Mouse (Mus musculus): ENCODE measurements around the gene Chst12.
"Not testable (repeated sequence)": the region's sequence is repeated elsewhere in the genome, so short reads cannot be mapped to it uniquely, and the experiment has no call there.

Gene Chst12

DNA sequence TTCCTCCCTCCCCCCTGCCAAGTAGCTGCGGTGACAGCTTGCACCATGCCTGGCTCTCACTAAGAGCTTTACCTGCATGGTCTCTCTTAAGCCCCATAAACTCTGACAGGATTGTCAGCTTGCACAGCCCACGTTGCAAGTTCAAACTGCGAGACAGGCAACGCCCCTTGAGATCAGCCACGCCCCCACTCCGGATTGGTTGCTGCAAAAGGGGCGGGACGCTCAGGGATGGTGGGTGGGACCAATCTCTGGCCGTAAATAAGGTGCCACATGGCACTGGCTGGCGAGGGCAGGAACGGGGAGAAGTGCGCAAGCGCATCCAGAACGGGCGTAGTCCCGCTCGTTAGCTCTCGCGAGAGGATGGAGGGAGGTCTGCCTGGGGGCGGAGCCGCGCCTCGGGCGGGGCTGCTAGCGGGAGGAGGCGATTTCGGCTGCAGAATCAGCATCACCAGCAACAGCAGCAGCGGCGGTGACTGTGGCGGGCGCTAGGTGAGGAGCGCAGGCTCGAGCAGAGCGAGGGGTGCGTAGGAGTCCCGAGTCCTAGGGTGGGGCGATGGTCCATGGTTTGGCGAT is at the start of gene Chst12:
Gene Chst12 (plus strand): TSS at position 343 of the 573 bp plus-strand sequence.
- DNase-seq (ENCODE audit: low spot score in 2 of 2) = peak; percentile 98 to 99

DNA sequence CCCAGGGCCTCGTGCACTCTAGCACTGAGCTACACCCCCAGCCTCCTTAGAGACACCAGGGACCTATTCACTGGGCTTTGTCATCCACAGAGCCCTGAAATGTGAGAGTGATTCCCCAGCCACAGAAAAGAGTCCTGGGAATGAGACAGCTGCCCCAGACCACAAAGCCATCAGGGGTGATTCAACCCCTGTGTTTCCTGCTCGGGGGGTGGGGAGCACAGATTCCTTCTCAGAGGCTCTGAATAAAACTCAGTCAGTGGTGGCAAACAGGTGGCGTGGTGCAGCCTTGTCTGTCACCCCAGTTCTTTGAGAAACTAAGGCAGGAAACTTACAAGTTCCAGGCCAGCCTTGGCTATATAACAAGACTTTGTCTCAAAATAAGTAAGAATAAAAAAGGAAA is 43.9 kb upstream of the Chst12 start:
- DNase-seq (ENCODE audit: low spot score in 2 of 2) = no peak

DNA sequence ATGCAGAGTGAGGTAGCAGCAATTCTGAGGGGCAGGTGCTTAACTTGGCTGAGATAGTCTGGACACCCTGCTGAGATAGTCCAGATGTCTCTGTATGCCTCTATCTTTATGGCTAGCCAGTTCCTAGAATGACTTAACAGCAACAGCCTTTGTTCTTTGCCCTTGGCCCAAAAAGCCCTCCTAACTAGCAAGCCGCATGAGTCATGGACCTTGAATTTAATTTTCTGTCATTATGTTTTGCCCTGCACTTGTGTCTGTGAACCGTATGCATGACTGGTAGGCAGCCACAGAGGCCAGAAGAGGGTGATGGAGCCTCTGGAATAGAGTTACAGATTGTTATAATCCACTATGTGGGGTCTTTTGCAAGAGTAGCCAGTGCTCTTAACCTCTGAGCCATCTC is 42.2 kb upstream of the Chst12 start:
- not testable (repeated sequence) for DNase-seq (ENCODE audit: low spot score in 2 of 2)

DNA sequence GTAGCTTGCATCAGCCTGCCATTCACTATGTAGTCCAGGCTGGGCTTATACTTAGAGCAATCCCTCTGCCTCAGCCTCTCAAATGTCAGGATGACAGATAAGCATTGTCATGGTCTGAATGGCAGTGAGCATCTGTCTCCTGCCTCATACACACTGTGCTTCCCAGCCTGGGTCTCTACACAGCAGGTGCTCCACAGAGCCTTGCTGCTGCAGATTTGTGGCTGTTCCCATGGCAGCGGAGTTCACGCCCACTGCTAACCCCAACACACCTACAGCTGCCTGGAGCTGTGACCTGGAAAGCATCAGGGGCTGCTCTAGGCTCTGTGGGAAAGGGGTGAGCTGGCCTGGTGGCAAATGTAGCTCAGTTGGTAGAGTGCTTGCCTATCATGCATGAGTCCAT is 40.4 kb upstream of the Chst12 start:
- no peak for DNase-seq (ENCODE audit: low spot score in 2 of 2)

DNA sequence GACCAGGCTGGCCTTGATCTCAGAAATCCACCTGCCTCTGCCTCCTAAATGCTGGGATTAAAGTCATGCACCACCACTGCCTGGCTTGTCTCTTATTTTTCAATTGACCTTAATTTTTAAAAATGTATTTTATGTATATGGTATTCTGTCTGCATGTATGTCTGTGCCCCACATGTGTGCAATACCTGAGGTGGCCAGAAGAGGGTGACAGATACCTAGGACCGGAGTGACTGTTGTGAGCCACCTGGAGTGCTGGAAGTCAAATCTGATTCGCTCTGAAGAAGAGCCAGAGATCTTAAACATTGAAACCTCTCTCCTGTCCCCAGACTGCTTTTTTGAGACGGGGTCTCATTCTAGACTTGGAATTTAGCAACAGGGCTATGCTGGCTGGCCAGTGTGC is 33.0 kb upstream of the Chst12 start:
- DNase-seq (ENCODE audit: low spot score in 2 of 2) = no peak

DNA sequence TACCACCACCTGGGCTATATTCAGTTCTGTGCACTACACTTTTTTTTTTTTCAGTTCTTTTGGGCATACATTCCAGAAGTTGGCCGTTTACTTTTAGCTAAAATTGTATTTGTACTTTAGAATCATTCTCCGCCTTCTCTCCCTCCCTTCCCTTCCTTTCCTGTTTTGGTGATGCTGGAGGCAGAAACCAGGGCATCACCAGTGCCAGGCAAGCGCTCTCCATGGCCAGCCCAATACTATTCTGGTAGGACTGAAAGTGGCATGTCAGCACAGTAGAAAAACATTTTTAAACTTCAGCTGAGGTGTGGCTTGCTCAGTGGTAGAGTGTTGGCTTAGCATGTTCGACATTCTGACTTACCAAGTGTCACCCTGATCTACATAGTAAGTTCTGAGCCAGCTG is 23.9 kb upstream of the Chst12 start:
- DNase-seq (ENCODE audit: low spot score in 2 of 2) = no peak

DNA sequence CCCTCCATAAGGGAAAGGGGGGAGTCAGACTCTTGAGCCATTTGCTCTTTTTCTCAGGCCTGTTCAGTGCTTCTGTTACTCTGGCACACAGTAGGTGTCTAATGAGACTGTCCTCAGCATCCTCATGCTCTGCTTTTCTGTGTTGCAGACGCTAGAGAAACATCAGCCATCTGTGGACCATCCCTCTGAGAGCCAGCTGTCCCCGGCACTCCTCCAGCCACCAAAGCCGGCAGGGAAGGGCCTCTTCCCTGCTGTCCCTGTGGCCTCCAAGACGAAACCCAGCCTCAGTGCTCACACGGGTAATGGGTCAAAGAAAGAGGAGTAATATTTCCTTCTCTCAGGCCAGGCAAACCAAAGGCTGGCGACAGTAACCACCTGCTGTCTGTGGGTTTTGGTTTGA is 14.2 kb upstream of the Chst12 start:
- no peak for DNase-seq (ENCODE audit: low spot score in 2 of 2)

DNA sequence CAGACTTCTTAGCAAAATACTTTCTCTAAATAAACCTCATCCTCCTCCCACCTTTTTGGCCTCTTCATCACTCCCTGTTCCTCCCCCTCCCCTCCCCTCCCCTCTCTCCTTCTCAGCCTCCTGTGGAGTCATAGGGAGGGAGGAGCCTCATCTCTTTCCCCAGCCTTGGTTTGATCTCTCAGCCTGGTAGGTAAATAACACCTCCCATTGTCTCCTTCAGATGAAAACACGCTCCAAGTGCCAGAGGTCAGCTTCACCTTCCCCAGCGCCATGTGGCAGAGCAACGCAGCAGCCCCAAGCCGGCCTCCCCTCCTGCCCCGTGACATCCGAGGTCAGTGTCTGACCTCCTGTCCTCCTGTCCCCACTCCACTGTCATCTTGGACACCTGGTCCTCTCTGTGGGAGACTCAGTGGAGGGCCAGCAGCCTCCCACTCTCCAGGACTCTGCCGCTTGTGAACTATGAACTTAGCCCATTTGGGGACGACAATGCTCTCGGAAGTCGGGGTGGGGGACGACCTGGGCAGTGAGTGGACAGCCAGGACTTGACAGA is 12.6 kb upstream of the Chst12 start:
- no peak for DNase-seq (ENCODE audit: low spot score in 2 of 2)

DNA sequence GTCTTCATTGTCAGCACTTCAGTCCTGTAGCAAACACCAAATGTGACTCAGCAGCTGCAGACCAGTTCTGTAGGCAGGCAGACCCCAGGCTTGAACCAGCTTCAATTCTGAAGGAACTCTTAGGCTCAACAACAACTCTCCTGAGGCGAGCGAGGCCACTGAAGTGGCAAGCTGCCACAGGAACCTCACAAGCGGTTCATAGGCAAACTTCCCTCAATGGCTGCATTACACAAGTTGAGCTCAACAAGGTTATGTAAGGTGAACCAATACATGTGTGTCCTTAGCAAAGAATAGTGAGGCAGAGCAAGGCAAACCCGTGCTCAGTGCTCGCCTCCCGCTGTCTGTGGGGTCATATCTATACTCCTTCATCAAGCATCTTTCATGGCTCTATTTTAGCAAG is 7.2 kb upstream of the Chst12 start:
- no peak for DNase-seq (ENCODE audit: low spot score in 2 of 2)

DNA sequence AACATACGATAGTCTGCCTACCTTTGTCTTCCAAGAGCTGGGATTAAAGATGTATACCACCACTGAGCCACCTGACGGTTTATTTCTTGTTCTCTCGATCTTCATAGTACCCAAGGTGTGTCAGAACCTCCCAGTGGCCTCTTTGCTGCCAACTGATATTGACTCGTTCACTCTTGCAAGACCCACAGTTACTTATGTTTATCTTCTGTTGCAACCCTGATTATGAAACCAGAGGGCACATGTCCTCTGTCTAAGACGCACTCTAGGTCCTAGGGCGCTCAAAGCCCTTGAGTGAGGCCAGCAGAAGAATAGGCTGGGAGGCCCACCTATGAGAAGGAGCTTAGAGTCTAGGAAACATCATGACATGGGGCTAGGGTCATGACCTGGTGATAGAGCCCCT is 4.6 kb upstream of the Chst12 start:
- DNase-seq (ENCODE audit: low spot score in 2 of 2) = no peak

DNA sequence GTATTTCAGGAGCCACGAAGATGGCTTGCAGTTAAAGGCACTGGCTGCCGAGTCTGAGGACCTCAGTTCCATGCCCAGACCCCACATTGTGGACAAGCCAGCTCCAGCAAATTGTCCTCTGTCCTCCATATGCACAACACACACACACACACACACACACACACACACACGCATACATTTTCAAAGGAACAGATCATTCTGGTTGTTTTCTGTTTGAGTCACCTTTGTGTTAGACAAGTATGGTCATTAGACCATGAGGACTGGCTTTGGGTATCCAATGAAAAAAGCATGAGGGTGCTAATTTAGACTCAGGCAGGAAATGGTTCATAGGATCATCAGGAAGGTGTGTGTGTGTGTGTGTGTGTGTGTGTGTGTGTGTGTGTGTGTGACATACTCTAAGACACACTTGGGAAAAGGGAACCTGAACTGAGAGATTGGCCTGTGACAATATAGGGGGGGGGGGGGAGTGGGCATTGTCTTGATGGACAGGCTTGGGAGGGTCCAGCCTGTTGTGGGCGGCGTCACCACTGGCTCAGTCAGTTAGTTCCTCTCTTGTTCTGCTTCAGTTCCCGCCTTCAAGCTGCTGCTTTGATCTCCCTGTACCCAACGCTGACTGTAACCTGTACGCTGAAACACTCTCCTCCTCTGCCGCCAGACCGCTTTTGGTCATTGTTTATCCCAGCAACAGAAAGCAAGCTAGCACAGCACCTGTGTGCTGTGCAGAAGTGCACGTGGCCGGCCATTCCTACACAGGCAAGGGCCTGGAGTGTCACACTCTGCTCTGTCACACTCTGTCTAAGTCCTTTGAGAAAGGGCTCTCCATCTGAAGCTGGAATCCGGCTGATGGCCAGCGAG is 3.1 kb upstream of the Chst12 start:
- no peak for DNase-seq (ENCODE audit: low spot score in 2 of 2)

DNA sequence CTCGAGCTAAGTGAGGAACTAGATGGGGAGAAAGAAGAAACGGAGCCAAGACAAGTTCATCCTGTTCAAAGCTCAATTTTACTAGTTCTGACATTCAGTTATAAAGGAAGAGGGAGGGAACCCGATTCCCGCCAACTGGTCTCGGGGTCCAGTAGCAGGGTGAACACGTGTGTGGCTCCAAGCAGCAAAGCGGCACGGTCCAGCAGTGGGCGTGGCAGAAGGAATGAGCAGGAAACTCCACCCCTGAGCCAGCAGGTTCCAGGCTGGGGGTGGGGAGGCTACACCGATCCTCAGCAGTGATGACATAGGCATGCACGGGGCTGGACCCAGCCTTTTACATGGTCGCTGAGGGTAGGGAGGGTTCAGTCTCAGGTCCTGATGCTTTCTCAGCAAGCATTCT is 2.4 kb upstream of the Chst12 start:
- DNase-seq (ENCODE audit: low spot score in 2 of 2) = peak; percentile 69 to 71

DNA sequence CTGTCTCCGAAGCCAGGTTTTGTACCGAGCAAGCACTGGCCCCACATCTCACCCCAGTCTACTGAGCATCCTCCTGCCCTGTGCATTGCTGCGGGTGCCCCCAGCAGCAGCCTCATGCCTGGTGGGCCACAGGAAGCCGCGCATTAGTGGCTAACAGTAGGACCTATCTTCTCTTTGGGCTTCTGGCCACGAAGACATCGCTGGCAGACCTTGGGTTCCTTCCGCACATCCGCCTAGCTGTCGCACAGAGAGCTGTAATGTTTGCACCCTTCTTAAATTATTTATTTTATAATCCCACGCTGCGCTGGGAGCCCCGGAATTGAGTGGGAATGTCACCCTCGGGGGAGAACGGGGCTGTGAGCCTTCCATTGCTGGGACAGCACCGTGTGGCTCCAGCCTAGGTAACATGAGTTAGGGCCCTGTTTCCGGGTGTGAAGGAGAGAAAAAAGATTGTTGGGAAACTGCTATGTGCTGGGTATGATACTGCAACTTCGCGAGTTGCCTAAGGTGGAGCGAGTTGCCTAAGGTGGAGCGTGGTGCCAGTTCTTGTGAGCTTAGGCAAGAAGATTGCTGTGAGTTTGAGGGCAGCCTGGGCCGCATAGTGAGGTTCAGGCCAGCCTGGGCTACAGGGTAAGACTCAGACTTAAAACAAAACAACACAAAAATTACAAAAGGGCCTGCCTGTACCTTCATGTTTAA is 895 bp downstream of the Chst12 start:
- no peak for DNase-seq (ENCODE audit: low spot score in 2 of 2)

DNA sequence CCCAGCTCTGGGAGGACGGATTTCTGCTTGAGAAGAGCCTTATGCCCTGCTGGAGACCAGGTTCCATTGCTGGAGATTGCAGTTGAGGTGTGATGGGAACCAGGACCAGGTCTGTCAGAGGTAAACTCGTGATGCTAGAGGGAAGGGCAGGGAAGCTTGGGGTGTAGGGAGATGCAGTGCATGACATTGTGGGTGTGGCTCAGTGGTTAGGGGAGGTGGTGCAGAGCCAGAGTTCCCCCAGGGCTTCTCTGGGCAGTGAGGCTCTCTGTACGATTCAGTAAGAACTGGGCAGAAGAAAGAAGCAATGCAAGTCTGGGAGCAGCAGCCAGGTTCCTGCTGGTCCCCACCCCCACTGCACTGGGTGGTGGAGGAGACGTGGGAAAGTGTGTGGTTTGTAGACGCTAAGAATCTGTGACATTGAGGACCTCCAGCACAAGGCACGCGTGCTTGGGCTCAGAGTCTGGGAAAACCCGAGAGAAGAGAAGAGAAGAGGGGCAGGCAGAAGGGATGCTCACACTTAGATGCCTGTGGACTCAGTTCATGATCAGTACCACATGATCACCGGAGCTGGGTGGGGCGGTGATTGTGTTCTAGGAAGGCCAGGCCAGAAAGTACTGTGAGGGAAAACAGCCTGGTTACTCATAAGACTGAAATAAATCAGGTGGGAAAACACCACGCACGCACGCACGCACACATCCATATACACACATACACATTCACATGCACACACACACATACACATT is 2.3 kb downstream of the Chst12 start:
- peak in 1 of 2 experiments; percentile 31 for DNase-seq (ENCODE audit: low spot score in 2 of 2)

DNA sequence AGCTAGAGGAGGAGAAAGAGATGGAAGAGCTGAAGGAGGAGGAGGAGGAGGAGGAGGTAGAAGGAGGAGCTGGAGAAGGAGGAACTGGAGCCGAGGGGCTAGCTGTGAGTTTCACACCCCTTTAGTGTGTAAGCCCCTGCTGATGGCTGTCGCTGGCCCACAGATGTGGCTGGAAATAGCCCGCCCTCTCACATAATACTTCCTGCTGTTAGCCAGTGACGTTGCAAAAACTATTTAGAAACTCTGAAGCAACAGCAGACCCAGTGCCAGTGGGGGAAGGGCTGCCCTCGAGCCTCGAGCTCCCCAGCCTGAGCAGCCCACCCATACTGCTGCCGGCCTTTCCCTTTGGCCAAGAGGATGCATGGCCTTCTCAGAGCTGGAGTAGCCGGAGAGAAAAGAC is 3.3 kb downstream of the Chst12 start:
- DNase-seq (ENCODE audit: low spot score in 2 of 2) = peak in 1 of 2 experiments; percentile 57

DNA sequence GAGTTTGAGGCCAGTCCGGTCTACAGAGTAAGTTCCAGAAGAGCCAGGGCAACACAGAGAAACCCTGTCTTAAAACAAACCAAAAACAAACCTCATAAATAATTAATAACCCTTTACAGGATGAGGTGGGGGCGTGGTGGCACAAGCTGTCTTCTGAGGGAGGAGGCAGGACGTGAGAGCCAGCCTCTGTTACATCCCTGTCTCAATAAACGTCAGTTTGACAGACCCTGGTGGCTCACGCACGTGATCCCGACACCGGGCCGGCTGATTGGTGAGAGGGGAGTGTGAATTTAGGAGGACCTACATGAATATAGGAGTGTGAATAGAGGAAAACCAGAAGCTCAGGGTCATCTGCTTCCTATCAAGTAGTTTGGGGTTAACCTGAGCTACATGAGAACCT is 3.9 kb downstream of the Chst12 start:
- no peak for DNase-seq (ENCODE audit: low spot score in 2 of 2)

DNA sequence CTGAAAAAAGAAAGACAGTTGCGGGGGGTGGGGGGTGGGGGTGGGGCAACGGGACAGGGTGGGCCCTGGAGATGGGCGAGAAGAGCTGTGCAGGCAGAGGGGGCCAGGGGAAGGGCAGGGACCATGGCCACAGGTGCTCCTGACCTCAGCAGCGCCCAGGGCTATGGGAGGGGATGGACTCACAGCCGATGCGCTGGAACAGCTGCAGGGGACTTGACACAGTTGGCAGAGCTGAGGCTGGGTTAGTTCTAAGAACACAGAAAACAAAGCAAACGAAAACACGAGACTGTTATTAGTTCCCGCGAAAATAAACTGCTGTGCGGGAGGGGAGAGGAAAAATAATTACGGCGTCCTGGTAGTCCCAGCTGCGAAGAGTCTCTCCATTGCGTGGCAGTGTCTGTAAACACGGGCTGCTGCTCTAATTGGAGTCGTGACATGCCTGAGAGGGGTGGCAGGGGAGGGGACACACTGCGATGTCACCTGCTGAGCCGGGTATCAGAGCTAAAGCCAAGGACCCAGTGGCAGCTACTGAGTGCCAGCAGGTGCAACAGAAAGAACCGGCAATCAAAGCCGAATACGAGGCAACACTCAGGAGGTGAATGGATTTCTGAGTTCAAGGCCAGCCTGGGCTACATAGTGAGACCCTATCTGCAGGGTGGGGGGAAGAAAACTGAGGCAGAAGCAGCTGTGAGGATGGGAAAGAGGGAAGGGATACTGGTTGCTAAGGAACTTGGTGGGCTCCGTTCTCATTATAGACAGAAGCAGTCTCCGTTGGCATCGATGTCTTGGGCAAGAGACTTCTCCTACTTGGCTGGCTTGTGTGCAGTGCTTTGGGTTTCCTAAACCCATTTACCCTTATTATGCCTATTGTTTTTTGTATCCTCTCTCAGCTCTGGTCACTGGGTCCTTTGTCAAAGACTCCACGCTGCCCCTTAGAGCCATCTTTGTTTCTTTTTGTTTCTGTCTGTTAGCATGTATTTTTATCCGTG is 5.0 kb downstream of the Chst12 start:
- peak in 1 of 2 experiments; percentile 22 for DNase-seq (ENCODE audit: low spot score in 2 of 2)

DNA sequence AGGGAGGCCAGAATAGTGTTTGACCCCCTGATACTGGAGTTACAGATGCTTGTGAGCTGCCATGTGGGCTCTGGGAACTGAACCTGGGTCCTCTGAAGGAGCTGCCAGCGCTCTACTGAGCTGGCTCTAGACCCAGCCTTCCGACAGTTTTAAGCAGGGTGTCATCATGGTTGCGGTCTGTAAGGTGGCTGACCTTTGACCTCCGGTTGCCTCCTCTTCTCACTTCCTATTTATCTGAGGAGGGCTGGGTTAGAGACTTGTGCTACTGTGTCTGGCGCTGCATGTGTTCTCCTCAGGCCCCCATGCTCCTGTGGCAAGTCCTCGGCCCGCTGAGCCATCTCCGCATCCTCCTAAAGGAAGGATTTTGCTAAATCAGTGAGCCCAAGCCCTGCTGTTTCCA is 8.6 kb downstream of the Chst12 start:
- no peak for DNase-seq (ENCODE audit: low spot score in 2 of 2)

DNA sequence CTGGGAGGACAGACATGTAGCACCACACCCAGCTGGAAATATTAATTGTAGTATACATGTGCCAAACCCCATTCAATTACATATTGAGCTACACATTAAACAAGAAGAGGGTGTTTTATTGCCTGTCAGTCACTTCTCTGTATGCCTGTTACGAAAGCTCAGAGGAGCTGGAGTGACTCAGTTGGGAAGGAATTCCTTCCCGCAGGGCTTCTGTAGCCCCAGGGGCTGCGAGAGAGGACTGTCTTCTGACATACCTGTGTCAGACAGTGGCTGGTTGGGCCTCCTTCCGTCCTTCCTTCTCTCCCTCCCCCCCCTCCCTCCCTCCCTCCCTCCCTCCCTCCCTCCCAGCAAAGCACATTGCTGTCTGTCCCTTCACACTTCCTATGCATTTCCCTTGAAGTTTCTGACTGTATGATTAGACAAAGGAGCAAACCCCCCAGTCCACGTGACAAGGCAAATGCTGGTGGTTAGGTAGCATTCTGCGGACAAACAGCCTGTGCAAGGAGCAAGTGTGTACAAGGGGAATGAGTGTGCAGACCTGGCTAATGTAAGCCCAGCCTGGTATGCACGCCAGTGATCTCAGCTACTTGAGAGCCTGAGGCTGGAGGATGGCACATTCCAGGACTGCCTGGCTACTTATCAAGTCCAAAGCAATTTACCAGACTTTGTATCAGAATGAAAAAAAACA is 9.6 kb downstream of the Chst12 start:
- no peak for DNase-seq (ENCODE audit: low spot score in 2 of 2)

Measured in heart, adult 9 months (tissue).